Mouse (Mus musculus) embryonic stem cell, embryonic (primary cell): ENCODE results near the gene Ppp4r3b.

ENCODE experiments used
- CTCF ChIA-PET, 4 experiments: fragments of 300-600 bp in 2 of 4; fragments of 350-600 bp in 2 of 4; sonication (Branson Sonifier 250); formaldehyde crosslinking; loops; one replicate each; lab custom pipeline; 2022; ENCODE audit warnings: inconsistent platforms in 2 of 4; lab: Charles Lee
- POLR2A ChIA-PET, 4 experiments: fragments of 300-600 bp in 2 of 4; fragments of 350-600 bp in 2 of 4; sonication (Branson Sonifier 250); formaldehyde crosslinking; loops; one replicate each; lab custom pipeline; 2022; ENCODE audit warnings: antibody characterized with exemption in 4 of 4, inconsistent platforms in 1 of 4; lab: Charles Lee

Ppp4r3b gene

GRCm38 (mm10) chr11:29172563-29173124, at the start of gene Ppp4r3b:
Ppp4r3b (plus strand) TSS chr11:29172890.
- ChIA-PET CTCF (interaction anchor here in 1 of 4 experiments (0.6 kb wide), 1 partner anchor 25 kb away, joined by 3 read pairs; no protein-coding TSS in a partner anchor), POLR2A (interaction anchor here (0.6 to 2.9 kb wide), 29 partner anchors 9 to 1025 kb away, joined by 3 to 15 read pairs (median 3); partner anchors contain the start of genes Cfap36 (in 3 of the 4), Pnpt1 (in 2 of the 4), Ccdc88a (in 1 of the 4) and Clhc1 (in 1 of the 4))

- POLR2A ChIA-PET: interaction anchor here in 2 of 4 experiments (0.6 to 2.0 kb wide), 8 partner anchors 9 to 277 kb away, joined by 3 to 12 read pairs (median 4); partner anchors contain the start of genes Ppp4r3b (in 2 of the 2) and Efemp1 (in 1 of the 2)
- CTCF ChIA-PET: no interaction called here
Observed at GRCm38 (mm10) chr11:29129862-29130384, 42.8 kb upstream of the Ppp4r3b start.

- POLR2A ChIA-PET: interaction anchor here in 3 of 4 experiments (0.6 to 2.0 kb wide), 16 partner anchors 9 to 277 kb away, joined by 3 to 12 read pairs (median 3); partner anchors contain the start of genes Ppp4r3b (in 2 of the 3), Cfap36 (in 1 of the 3) and Efemp1 (in 1 of the 3)
- CTCF ChIA-PET: no interaction called here
Observed at GRCm38 (mm10) chr11:29130385-29131355, 42.0 kb upstream of the Ppp4r3b start, which contains the start of gene Pnpt1. Pnpt1 (plus strand) TSS chr11:29130744.

GRCm38 (mm10) chr11:29140671-29141070, 32.0 kb upstream of the Ppp4r3b start:
- ChIA-PET CTCF (interaction anchor here in 1 of 4 experiments (0.6 to 0.7 kb wide), 2 partner anchors 513 to 885 kb away, joined by 3 read pairs; partner anchors contain the start of gene Eml6), POLR2A (interaction anchor here in 2 of 4 experiments (0.9 to 1.0 kb wide), 2 partner anchors 28 to 374 kb away, joined by 3 to 4 read pairs; partner anchors contain the start of gene Prorsd1 (in 1 of the 2))

GRCm38 (mm10) chr11:29148901-29149300, 23.8 kb upstream of the Ppp4r3b start:
- ChIA-PET CTCF (no interaction called here), POLR2A (interaction anchor here in 1 of 4 experiments (0.7 to 1.0 kb wide), 2 partner anchors 13 to 16 kb away, joined by 3 to 4 read pairs; no protein-coding TSS in a partner anchor)

- ChIA-PET POLR2A (interaction anchor here in 3 of 4 experiments (0.7 to 1.3 kb wide), 3 partner anchors 9 to 702 kb away, joined by 3 to 6 read pairs (median 3); partner anchors contain the start of gene Ppp4r3b (in 2 of the 3)), CTCF (no interaction called here)
Observed at GRCm38 (mm10) chr11:29163569-29163968, 9.1 kb upstream of the Ppp4r3b start.

- POLR2A ChIA-PET: interaction anchor here in 3 of 4 experiments (0.8 to 2.9 kb wide), 16 partner anchors 9 to 1026 kb away, joined by 3 to 15 read pairs (median 4); partner anchors contain the start of genes Cfap36 (in 2 of the 3), Clhc1 (in 1 of the 3) and Rps27a (in 1 of the 3)
- CTCF ChIA-PET: no interaction called here
Observed at GRCm38 (mm10) chr11:29171959-29172391, 715 bp upstream of the Ppp4r3b start.

- POLR2A ChIA-PET: interaction anchor here (0.6 to 2.9 kb wide), 27 partner anchors 9 to 1025 kb away, joined by 3 to 15 read pairs (median 3); partner anchors contain the start of genes Cfap36 (in 3 of the 4), Ccdc88a (in 2 of the 4), Pnpt1 (in 2 of the 4) and Clhc1 (in 1 of the 4)
- CTCF ChIA-PET: interaction anchor here in 1 of 4 experiments (0.6 kb wide), 1 partner anchor 24 kb away, joined by 3 read pairs; no protein-coding TSS in a partner anchor
Observed at GRCm38 (mm10) chr11:29173125-29173631, 488 bp downstream of the Ppp4r3b start.

GRCm38 (mm10) chr11:29173706-29174436, 1.2 kb downstream of the Ppp4r3b start:
- POLR2A ChIA-PET: interaction anchor here in 3 of 4 experiments (0.6 to 2.9 kb wide), 14 partner anchors 9 to 382 kb away, joined by 3 to 15 read pairs (median 4); partner anchors contain the start of genes Ccdc88a (in 1 of the 3), Cfap36 (in 1 of the 3), Mtif2 (in 1 of the 3) and Pnpt1 (in 1 of the 3)
- CTCF ChIA-PET: no interaction called here

- ChIA-PET CTCF (no interaction called here), POLR2A (interaction anchor here in 1 of 4 experiments (0.9 to 6.3 kb wide), 3 partner anchors 10 to 17 kb away, joined by 3 to 41 read pairs (median 3); no protein-coding TSS in a partner anchor)
Observed at GRCm38 (mm10) chr11:29179319-29179718, 6.6 kb downstream of the Ppp4r3b start.

- CTCF ChIA-PET: no interaction called here
Observed at GRCm38 (mm10) chr11:29180657-29181056, 8.0 kb downstream of the Ppp4r3b start.

GRCm38 (mm10) chr11:29181751-29182150, 9.1 kb downstream of the Ppp4r3b start:
- POLR2A ChIA-PET: interaction anchor here in 2 of 4 experiments (1.2 to 6.3 kb wide), 4 partner anchors 9 to 15 kb away, joined by 3 to 41 read pairs (median 10); partner anchors contain the start of gene Ppp4r3b (in 2 of the 2)
- CTCF ChIA-PET: no interaction called here

More at GRCm38 (mm10) chr11:29180657-29181056, 8.0 kb downstream of the Ppp4r3b start:
- POLR2A ChIA-PET: interaction anchor here in 2 of 4 experiments (0.6 to 6.3 kb wide), 5 partner anchors 8 to 188 kb away, joined by 3 to 41 read pairs (median 3); partner anchors contain the start of gene Ppp4r3b (in 1 of the 2)

- ChIA-PET POLR2A (interaction anchor here in 1 of 4 experiments (0.6 to 1.1 kb wide), 3 partner anchors 10 to 580 kb away, joined by 3 to 4 read pairs (median 3); no protein-coding TSS in a partner anchor), CTCF (no interaction called here)
Observed at GRCm38 (mm10) chr11:29188981-29189380, 16.3 kb downstream of the Ppp4r3b start.

- ChIA-PET POLR2A (no interaction called here), CTCF (interaction anchor here in 2 of 4 experiments (0.6 to 1.1 kb wide), 3 partner anchors 9 to 11 kb away, joined by 3 to 4 read pairs (median 4); no protein-coding TSS in a partner anchor)
Observed at GRCm38 (mm10) chr11:29203653-29204052, 31.0 kb downstream of the Ppp4r3b start.

- ChIA-PET POLR2A (no interaction called here), CTCF (no interaction called here)
Observed at GRCm38 (mm10) chr11:29209774-29210173, 37.1 kb downstream of the Ppp4r3b start.

- POLR2A ChIA-PET: interaction anchor here in 1 of 4 experiments (1.0 kb wide), 1 partner anchor 10 kb away, joined by 3 read pairs; no protein-coding TSS in a partner anchor
- CTCF ChIA-PET: no interaction called here
Observed at GRCm38 (mm10) chr11:29216196-29216595, 43.5 kb downstream of the Ppp4r3b start.
